Mouse (Mus musculus): ENCODE results near the gene Dmkn. TPM values are rescaled to one million over a fixed set of nuclear protein-coding genes. Genes with fewer than 3 reads are reported as not detected.
"Not testable (repeated sequence)": the region's sequence is repeated elsewhere in the genome, so short reads cannot be mapped to it uniquely, and the experiment has no call there.

Gene Dmkn
- polyA plus RNA-seq, 1 experiment from 2014 or later: not detected

DNA sequence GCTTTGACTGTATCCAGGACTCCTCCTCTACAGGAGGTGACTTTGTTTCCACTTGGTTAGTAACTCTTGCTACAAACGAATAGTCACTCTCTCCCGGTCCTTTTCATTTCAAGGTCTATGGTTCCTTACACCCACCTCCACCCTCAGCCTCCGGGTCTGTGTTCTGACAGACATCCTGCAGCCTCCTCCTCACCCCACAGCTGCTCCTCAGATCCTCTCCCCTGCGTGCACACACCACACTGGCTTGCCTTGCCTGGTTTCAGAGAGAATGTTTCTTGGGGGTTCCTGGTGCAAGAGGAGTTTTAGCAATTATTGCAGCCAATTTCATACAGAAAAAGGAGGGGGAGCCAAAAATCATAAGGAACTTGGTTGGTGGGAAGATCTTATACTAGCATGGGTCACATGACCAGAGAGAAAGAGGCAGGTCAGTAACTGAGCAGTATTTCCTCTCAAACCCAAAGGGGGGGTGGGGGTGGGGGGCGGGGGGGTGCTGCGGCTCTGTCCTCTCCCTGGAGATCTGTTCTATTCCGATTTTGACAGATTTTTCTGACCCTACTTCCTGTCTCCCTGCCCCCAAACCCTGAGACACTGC is 57.4 kb downstream of the Dmkn start:
- Histone ChIP-seq H3K36me3 (ENCODE audit: control insufficient read depth, insufficient read depth, low read length) (no peaks in the 10 kb centered on the region), H3K27ac (ENCODE audit: low read depth, low read length) (no peak overlapping the region), H3K9me3 (ENCODE audit: control insufficient read depth, low read length) (no peaks in the 10 kb centered on the region), H3K4me1 (ENCODE audit: control insufficient read depth, insufficient read depth, low read length) (no peaks in the 10 kb centered on the region), H3K27me3 (ENCODE audit: control insufficient read depth, insufficient read depth, low read length) (no peaks in the 10 kb centered on the region), H3K4me2 (no peak overlapping the region), H3K9ac (ENCODE audit: low read length) (no peak overlapping the region), H3K4me3 (ENCODE audit: low read depth, low read length) (no peak overlapping the region)
- 68% methylated on average over 7 of the region's 7 CpGs for WGBS
- ATAC-seq (ENCODE audit: low FRiP score) (no peak), DNase-seq (ENCODE audit: low spot score, missing footprints) (no peak)

DNA sequence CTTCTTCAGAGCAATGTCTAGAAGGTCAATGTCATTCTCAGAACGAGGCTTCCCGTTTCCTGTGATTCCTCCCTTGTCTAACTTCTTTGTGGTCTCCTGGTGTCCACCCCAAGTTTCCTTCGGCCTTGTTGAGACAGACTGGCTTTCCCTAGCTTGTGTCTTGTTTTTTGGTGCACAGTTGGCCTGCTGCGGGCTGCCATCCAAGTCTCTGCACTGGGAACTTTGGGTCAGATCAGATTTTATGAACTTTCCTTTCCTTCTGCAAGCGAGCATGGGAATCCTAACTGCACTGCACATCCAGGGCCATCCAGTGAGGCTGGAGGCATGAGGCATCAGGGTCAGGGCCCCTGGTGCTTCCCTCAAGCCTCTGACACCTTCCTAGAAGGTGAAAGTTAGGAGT is 58.0 kb downstream of the Dmkn start:
- Histone ChIP-seq H3K36me3 (ENCODE audit: control insufficient read depth, insufficient read depth, low read length) (no peaks in the 10 kb centered on the region), H3K27ac (ENCODE audit: low read depth, low read length) (no peak overlapping the region), H3K4me1 (ENCODE audit: control insufficient read depth, insufficient read depth, low read length) (no peaks in the 10 kb centered on the region), H3K4me2 (no peak overlapping the region), H3K9ac (ENCODE audit: low read length) (no peak overlapping the region), H3K9me3 (ENCODE audit: control insufficient read depth, low read length) (no peaks in the 10 kb centered on the region), H3K27me3 (ENCODE audit: control insufficient read depth, insufficient read depth, low read length) (no peaks in the 10 kb centered on the region), H3K4me3 (ENCODE audit: low read depth, low read length) (no peak overlapping the region)
- no peak for ATAC-seq (ENCODE audit: low FRiP score)
- DNase-seq (ENCODE audit: low spot score, missing footprints): no peak
- 82% methylated on average over 5 of the region's 5 CpGs for WGBS

DNA sequence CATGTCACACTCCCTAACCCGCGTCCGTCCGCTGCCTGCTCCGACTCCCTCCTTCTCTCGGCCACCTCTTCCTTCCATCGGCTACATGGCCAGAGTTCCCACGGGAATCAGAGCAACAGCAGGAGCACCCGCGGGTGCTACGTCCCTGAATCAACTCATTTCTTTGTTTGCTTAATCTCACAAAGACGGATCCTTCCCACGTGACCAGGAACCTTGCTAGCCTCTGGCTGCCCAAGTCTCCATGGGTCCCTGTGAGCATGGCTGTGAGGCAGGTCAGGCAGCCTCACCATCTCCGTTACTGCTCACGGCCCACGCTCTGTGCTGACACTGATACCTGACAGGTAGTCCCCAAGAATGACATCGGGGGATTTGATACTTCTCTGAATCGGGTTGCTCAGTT is 60.1 kb downstream of the Dmkn start, which contains the start of gene Ffar2:
TSS of gene Ffar2 (minus strand) at position 101 of the 400 bp plus-strand sequence.
- Histone ChIP-seq H3K4me3 (ENCODE audit: low read depth, low read length) (no peak within 1 kb of the TSS), H3K9ac (ENCODE audit: low read length) (no peak within 1 kb of the TSS), H3K4me1 (ENCODE audit: control insufficient read depth, insufficient read depth, low read length) (no peaks in the 10 kb centered on the region), H3K27me3 (ENCODE audit: control insufficient read depth, insufficient read depth, low read length) (no peaks in the 10 kb centered on the region), H3K4me2 (no peak within 1 kb of the TSS), H3K27ac (ENCODE audit: low read depth, low read length) (no peak within 1 kb of the TSS), H3K9me3 (ENCODE audit: control insufficient read depth, low read length) (no peaks in the 10 kb centered on the region), H3K36me3 (ENCODE audit: control insufficient read depth, insufficient read depth, low read length) (no peaks in the 10 kb centered on the region)
- DNase-seq (ENCODE audit: low spot score, missing footprints) (no peak), ATAC-seq (ENCODE audit: low FRiP score) (no peak)
- 87% methylated on average over 18 of the region's 18 CpGs for WGBS

DNA sequence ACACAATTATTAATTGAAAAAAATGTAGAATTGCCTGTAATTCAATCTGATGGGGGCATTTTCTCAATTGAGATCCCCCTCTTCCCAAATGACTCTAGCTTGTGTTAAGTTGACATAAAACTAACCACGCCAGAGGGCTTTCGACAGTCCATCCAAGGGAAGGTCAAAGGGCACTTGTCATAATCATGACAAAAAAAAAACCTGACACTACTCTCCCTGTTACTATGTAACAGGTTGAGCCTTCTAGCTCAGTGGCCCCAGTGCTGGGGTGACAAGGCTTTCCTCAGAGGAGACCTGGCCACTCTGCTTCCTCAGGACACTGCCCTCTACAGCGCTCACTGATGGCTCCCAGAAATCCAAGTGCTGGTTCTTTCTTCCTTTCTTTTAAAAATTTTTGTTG is 60.8 kb downstream of the Dmkn start:
- no peak overlapping the region for H3K4me3 ChIP-seq (ENCODE audit: low read depth, low read length)
- H3K27me3 ChIP-seq (ENCODE audit: control insufficient read depth, insufficient read depth, low read length): no peaks in the 10 kb centered on the region
- H3K36me3 ChIP-seq (ENCODE audit: control insufficient read depth, insufficient read depth, low read length): no peaks in the 10 kb centered on the region
- H3K27ac ChIP-seq (ENCODE audit: low read depth, low read length): no peak overlapping the region
- WGBS: 96% methylated on average over 3 of the region's 3 CpGs
- H3K9me3 ChIP-seq (ENCODE audit: control insufficient read depth, low read length): no peaks in the 10 kb centered on the region
- no peak for ATAC-seq (ENCODE audit: low FRiP score)
- no peak overlapping the region for H3K4me2 ChIP-seq
- H3K9ac ChIP-seq (ENCODE audit: low read length): no peak overlapping the region
- peak; percentile 19 for DNase-seq (ENCODE audit: low spot score, missing footprints)
- no peaks in the 10 kb centered on the region for H3K4me1 ChIP-seq (ENCODE audit: control insufficient read depth, insufficient read depth, low read length)

DNA sequence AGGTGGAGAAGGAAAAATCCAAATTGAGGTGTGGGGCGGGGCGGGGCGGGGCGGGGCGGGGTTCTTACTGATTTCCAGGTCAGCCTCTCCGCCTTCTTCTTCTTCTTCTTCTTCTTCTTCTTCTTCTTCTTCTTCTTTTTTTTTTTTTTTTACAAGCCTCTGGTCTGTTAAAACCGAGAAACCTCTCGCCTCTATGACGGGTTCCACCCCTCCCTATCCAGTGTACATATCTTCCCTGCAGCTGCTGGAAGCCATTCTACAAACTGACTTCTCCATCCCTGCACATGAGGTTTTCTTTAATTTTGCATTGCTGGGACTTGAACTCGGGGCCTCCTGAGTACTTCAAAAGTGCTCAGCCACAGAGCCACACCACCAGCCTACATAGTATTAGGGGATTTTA is 63.1 kb downstream of the Dmkn start:
- no peak for ATAC-seq (ENCODE audit: low FRiP score)
- Histone ChIP-seq H3K27ac (ENCODE audit: low read depth, low read length) (no peak overlapping the region), H3K4me1 (ENCODE audit: control insufficient read depth, insufficient read depth, low read length) (no peaks in the 10 kb centered on the region), H3K9ac (ENCODE audit: low read length) (no peak overlapping the region), H3K4me2 (no peak overlapping the region), H3K36me3 (ENCODE audit: control insufficient read depth, insufficient read depth, low read length) (no peaks in the 10 kb centered on the region), H3K27me3 (ENCODE audit: control insufficient read depth, insufficient read depth, low read length) (no peaks in the 10 kb centered on the region), H3K9me3 (ENCODE audit: control insufficient read depth, low read length) (no peaks in the 10 kb centered on the region), H3K4me3 (ENCODE audit: low read depth, low read length) (no peak overlapping the region)
- DNase-seq (ENCODE audit: low spot score, missing footprints): no peak
- 96% methylated on average over 10 of the region's 10 CpGs for WGBS

DNA sequence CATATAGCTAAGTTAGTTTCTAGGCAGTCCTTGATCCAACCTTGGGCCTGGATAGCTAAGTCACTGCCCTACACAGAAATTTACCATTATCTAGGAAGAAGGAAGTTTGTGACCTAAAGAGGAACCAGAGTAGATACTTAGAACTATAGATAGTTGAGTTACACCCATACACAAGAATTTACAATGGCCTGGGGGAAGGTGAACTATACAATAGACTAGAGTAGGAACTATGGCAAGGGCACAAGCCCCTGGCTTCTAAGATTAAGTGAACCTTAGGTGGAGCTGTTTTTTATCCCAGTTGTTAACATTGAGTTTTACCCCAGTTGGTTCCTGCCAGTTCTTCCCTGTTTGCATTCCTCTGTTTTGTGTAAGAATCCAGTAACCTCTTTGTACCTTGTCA is 65.3 kb downstream of the Dmkn start:
- H3K4me3 ChIP-seq (ENCODE audit: low read depth, low read length); ATAC-seq (ENCODE audit: low FRiP score); H3K4me1 ChIP-seq (ENCODE audit: control insufficient read depth, insufficient read depth, low read length); H3K36me3 ChIP-seq (ENCODE audit: control insufficient read depth, insufficient read depth, low read length); H3K27ac ChIP-seq (ENCODE audit: low read depth, low read length); H3K9ac ChIP-seq (ENCODE audit: low read length); DNase-seq (ENCODE audit: low spot score, missing footprints); H3K27me3 ChIP-seq (ENCODE audit: control insufficient read depth, insufficient read depth, low read length); H3K4me2 ChIP-seq; H3K9me3 ChIP-seq (ENCODE audit: control insufficient read depth, low read length): not testable (repeated sequence)

GRCm38 (mm10) chr7:30829428-30829827 is 65.9 kb downstream of the Dmkn start:
- H3K36me3 ChIP-seq (ENCODE audit: control insufficient read depth, insufficient read depth, low read length): no peaks in the 10 kb centered on the region
- H3K4me2 ChIP-seq: no peak overlapping the region
- no peaks in the 10 kb centered on the region for H3K4me1 ChIP-seq (ENCODE audit: control insufficient read depth, insufficient read depth, low read length)
- no peak overlapping the region for H3K27ac ChIP-seq (ENCODE audit: low read depth, low read length)
- ATAC-seq (ENCODE audit: low FRiP score) (no peak), DNase-seq (ENCODE audit: low spot score, missing footprints) (no peak)
- no peak overlapping the region for H3K9ac ChIP-seq (ENCODE audit: low read length)
- no peak overlapping the region for H3K4me3 ChIP-seq (ENCODE audit: low read depth, low read length)
- no peaks in the 10 kb centered on the region for H3K9me3 ChIP-seq (ENCODE audit: control insufficient read depth, low read length)
- H3K27me3 ChIP-seq (ENCODE audit: control insufficient read depth, insufficient read depth, low read length): no peaks in the 10 kb centered on the region
- 73% methylated on average over 3 of the region's 3 CpGs for WGBS

Other genes starting within 250 kb of the Dmkn start
- gene Arhgap33, start 228.7 kb upstream of the Dmkn start, polyA plus RNA-seq (2014; fragmentation: Nextera tagmentation; extraction: Ambion mirVana): 32.0 and 41.1 TPM in 2 replicates
- gene Hspb6, start 211.6 kb upstream of the Dmkn start, polyA plus RNA-seq (2014; fragmentation: Nextera tagmentation; extraction: Ambion mirVana): 4.2 and 4.6 TPM in 2 replicates
- 11.3 and 11.5 TPM in 2 replicates for gene Proser3, start 211.5 kb upstream of the Dmkn start, polyA plus RNA-seq (2014; fragmentation: Nextera tagmentation; extraction: Ambion mirVana)
- gene Lin37, start 203.9 kb upstream of the Dmkn start, polyA plus RNA-seq (2014; fragmentation: Nextera tagmentation; extraction: Ambion mirVana): 48.7 and 49.7 TPM in 2 replicates
- gene U2af1l4, start 200.5 kb upstream of the Dmkn start, polyA plus RNA-seq (2014; fragmentation: Nextera tagmentation; extraction: Ambion mirVana): 90.7 and 94.8 TPM in 2 replicates
- gene Gm49396, start 200.4 kb upstream of the Dmkn start, polyA plus RNA-seq (2014; fragmentation: Nextera tagmentation; extraction: Ambion mirVana): 6.9 and 7.5 TPM in 2 replicates
- 98.0 and 110 TPM in 2 replicates for gene Psenen, start 200.1 kb upstream of the Dmkn start, polyA plus RNA-seq (2014; fragmentation: Nextera tagmentation; extraction: Ambion mirVana)
- 4.0 and 4.1 TPM in 2 replicates for gene Igflr1, start 198.3 kb upstream of the Dmkn start, polyA plus RNA-seq (2014; fragmentation: Nextera tagmentation; extraction: Ambion mirVana)
- gene Kmt2b, start 175.0 kb upstream of the Dmkn start, polyA plus RNA-seq (2014; fragmentation: Nextera tagmentation; extraction: Ambion mirVana): 10.3 and 10.7 TPM in 2 replicates
- gene Zbtb32, start 164.8 kb upstream of the Dmkn start, polyA plus RNA-seq (2014; fragmentation: Nextera tagmentation; extraction: Ambion mirVana): 0.21 and 0.25 TPM in 2 replicates
- 0.67 and 1.0 TPM in 2 replicates for gene Upk1a, start 150.9 kb upstream of the Dmkn start, polyA plus RNA-seq (2014; fragmentation: Nextera tagmentation; extraction: Ambion mirVana)
- 791 and 797 TPM in 2 replicates for gene Cox6b1, start 137.6 kb upstream of the Dmkn start, polyA plus RNA-seq (2014; fragmentation: Nextera tagmentation; extraction: Ambion mirVana)
- gene Etv2, start 127.9 kb upstream of the Dmkn start, polyA plus RNA-seq (2014; fragmentation: Nextera tagmentation; extraction: Ambion mirVana): not detected in 2 replicates
- gene Rbm42, start 113.4 kb upstream of the Dmkn start, polyA plus RNA-seq (2014; fragmentation: Nextera tagmentation; extraction: Ambion mirVana): 112 and 138 TPM in 2 replicates
- 51.0 and 52.4 TPM in 2 replicates for gene Haus5, start 98.8 kb upstream of the Dmkn start, polyA plus RNA-seq (2014; fragmentation: Nextera tagmentation; extraction: Ambion mirVana)
- not detected in 2 replicates for gene Pmis2, start 92.2 kb upstream of the Dmkn start, polyA plus RNA-seq (2014; fragmentation: Nextera tagmentation; extraction: Ambion mirVana)
- not detected in 2 replicates for gene 2200002J24Rik, start 64.8 kb upstream of the Dmkn start, polyA plus RNA-seq (2014; fragmentation: Nextera tagmentation; extraction: Ambion mirVana)
- 0.70 and 1.1 TPM in 2 replicates for gene Atp4a, start 51.5 kb upstream of the Dmkn start, polyA plus RNA-seq (2014; fragmentation: Nextera tagmentation; extraction: Ambion mirVana)
- 140 and 153 TPM in 2 replicates for gene Tmem147, start 34.2 kb upstream of the Dmkn start, polyA plus RNA-seq (2014; fragmentation: Nextera tagmentation; extraction: Ambion mirVana)
- 0.19 and 0.48 TPM in 2 replicates for gene Gapdhs, start 20.1 kb upstream of the Dmkn start, polyA plus RNA-seq (2014; fragmentation: Nextera tagmentation; extraction: Ambion mirVana)
- 0.54 and 1.1 TPM in 2 replicates for gene Sbsn, start 12.3 kb upstream of the Dmkn start, polyA plus RNA-seq (2014; fragmentation: Nextera tagmentation; extraction: Ambion mirVana)
- not detected in 2 replicates for gene Krtdap, start 24.1 kb downstream of the Dmkn start, polyA plus RNA-seq (2014; fragmentation: Nextera tagmentation; extraction: Ambion mirVana)
- gene Ffar2, start 60.0 kb downstream of the Dmkn start, polyA plus RNA-seq (2014; fragmentation: Nextera tagmentation; extraction: Ambion mirVana): not detected in 2 replicates
- not detected in 2 replicates for gene Ffar3, start 92.4 kb downstream of the Dmkn start, polyA plus RNA-seq (2014; fragmentation: Nextera tagmentation; extraction: Ambion mirVana)
- not detected in 2 replicates for gene Ffar1, start 97.8 kb downstream of the Dmkn start, polyA plus RNA-seq (2014; fragmentation: Nextera tagmentation; extraction: Ambion mirVana)
- gene Cd22, start 116.6 kb downstream of the Dmkn start, polyA plus RNA-seq (2014; fragmentation: Nextera tagmentation; extraction: Ambion mirVana): not detected in 2 replicates
- 0.44 and 0.47 TPM in 2 replicates for gene Mag, start 151.1 kb downstream of the Dmkn start, polyA plus RNA-seq (2014; fragmentation: Nextera tagmentation; extraction: Ambion mirVana)
- gene Hamp2, start 160.9 kb downstream of the Dmkn start, polyA plus RNA-seq (2014; fragmentation: Nextera tagmentation; extraction: Ambion mirVana): not detected in 2 replicates
- gene Hamp, start 180.3 kb downstream of the Dmkn start, polyA plus RNA-seq (2014; fragmentation: Nextera tagmentation; extraction: Ambion mirVana): 0.40 TPM in 1 of 2 replicates, not detected in the other
- 20.6 and 21.7 TPM in 2 replicates for gene Usf2, start 193.0 kb downstream of the Dmkn start, polyA plus RNA-seq (2014; fragmentation: Nextera tagmentation; extraction: Ambion mirVana)
- gene Lsr, start 209.7 kb downstream of the Dmkn start, polyA plus RNA-seq (2014; fragmentation: Nextera tagmentation; extraction: Ambion mirVana): 10.2 and 13.1 TPM in 2 replicates
- 0.25 and 0.62 TPM in 2 replicates for gene Fam187b, start 210.0 kb downstream of the Dmkn start, polyA plus RNA-seq (2014; fragmentation: Nextera tagmentation; extraction: Ambion mirVana)

Measured in midbrain, embryonic 11.5 days (tissue).